Mouse (Mus musculus) embryo, embryonic 11 days (tissue): ENCODE measurements at regions not wholly inside any gene's neighbourhood (a gene's known extent, or its start where the extent isn't known, plus 50 kb on each side); places are given as distances from the start of the nearest gene placed in this dataset.

ENCODE experiments used
- DNase-seq: peaks from one replicate; pipeline ENCODE4 v3.0.0-alpha.2; 2015

- no peak for DNase-seq
These were observed 146.1 kb downstream of the Efcab1 start for GRCm38 (mm10) chr16:15052389-15052923.

DNA sequence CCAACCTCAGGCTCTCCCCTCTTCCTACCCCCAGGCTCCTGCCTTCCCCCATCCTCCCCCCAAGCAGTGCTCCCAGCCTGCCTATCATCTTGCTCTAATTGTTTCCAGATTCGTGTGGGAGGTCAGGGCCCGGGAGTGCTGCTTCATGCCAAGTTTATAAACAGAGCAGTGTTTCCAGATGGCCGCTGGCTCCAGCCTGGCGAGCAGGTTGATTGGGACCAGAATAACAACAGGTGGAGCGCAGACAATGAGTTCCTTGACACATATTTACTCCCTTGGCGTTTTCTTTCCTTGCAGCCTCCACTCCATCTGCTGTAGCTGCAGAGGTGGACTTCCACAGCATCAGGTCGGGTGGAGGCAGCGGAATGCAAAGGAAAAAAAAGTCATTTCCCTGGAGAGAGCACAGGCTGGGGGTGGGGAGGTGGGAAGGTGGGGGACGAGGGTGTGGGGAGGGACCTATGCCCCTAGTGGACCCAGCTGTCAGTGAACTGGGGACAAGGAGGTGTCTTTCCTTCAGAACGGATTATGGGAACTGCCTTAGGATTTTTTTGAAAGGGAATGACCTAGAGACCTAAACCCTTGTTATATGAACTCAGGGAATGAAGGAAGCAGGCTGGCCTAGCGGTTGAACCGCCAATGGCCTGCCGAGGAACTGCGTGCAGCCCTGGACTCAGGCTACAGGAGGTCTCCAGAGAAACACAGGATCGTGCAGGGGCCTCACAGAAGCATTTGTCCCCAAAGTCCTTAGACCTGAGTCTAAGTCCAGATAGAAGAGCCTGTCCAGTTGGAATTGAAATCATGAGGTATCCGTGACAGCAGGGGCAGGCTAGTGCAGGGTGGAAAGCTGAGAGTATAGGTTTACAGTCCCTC, 146.8 kb downstream of the Efcab1 start:
- DNase-seq = peak; percentile 94

DNA sequence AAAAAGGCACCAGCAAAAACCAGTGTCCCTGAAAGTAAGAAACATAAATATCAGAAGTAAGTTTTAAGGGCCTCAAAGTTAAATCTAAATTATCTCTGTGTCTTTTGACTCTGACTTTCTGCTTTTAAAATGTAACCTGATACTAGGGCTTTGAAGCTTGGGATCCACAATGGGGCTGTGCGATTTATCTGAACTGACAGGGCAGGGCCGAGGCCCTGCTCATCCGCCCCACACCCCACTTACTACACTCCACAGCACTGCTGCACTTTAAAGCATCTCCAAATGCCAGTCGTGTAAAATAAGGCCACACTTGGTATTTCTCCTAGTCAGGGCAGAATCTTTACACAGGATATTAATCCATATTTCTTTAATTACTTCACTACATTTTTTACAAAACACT, 147.4 kb downstream of the Efcab1 start:
- DNase-seq = peak; percentile 78

GRCm38 (mm10) chr16:15054306-15055001, 148.0 kb downstream of the Efcab1 start:
- DNase-seq = peak; percentile 37

GRCm38 (mm10) chr16:15055697-15056096, 149.3 kb downstream of the Efcab1 start:
- no peak for DNase-seq

GRCm38 (mm10) chr16:15070485-15070960, 164.1 kb downstream of the Efcab1 start:
- DNase-seq = no peak

DNA sequence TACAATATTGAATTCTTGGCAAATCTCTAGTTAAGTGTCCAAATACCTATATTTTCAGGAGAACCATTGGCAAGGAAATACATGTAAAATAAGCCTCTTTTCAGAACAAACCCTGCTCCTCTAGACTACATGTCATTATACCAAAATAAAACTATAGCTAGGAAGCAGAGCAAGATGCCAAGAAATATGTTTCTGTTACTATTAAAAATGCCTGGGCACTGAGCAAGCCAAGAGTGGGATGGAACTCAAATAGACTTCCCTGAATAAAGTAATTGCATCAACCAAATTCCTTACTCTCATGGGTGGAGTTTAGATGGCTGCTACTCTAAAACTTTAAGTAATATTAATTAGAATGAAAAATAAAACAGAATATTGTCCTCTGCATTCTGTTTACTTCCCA, 168.0 kb downstream of the Efcab1 start:
- DNase-seq = no peak

DNA sequence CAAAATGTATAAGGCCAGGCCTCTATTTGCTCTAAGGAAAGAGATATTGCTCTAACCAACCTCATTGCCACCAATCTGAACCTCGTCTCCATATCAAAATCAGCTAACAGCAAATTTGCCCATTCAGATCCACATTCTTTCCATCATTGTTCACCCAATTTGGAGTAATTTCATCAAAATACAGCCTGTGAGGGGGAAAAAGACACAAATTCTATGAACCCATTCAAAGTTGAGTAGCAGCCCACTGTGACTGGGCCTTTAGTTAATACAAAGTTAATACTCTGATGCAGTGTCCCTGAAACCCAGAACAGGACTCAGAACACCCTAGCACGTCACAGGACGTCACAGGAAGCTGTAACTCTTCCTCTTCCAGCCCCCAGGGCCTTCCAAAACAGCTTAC, 177.3 kb downstream of the Efcab1 start:
- peak; percentile 8 for DNase-seq

GRCm38 (mm10) chr16:15084147-15084752, 177.8 kb downstream of the Efcab1 start:
- no peak for DNase-seq

GRCm38 (mm10) chr16:15084753-15085728, 178.6 kb downstream of the Efcab1 start:
- peak; percentile 86 for DNase-seq

GRCm38 (mm10) chr16:15086556-15086955, 180.2 kb downstream of the Efcab1 start:
- no peak for DNase-seq

DNA sequence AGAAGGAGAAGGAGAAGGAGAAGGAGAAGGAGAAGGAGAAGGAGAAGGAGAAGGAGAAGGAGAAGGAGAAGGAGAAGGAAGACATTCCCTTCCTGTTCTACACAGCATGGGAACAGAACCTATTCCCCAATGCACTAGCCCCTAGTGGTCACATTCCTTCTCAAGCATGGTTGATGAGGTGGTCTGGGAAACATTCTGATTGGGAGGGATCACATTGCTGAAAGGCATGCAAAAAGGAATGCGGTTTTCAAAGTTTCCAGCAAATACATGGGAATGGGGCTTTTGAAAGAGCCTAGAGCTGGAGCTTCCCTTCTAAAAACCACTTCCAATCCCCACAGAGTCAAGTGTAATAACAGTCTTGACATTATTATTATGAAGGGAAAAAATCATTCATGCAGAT, 197.5 kb downstream of the Efcab1 start:
- DNase-seq = no peak

- no peak for DNase-seq
These were observed 200.8 kb downstream of the Efcab1 start for GRCm38 (mm10) chr16:15107234-15107633.

DNA sequence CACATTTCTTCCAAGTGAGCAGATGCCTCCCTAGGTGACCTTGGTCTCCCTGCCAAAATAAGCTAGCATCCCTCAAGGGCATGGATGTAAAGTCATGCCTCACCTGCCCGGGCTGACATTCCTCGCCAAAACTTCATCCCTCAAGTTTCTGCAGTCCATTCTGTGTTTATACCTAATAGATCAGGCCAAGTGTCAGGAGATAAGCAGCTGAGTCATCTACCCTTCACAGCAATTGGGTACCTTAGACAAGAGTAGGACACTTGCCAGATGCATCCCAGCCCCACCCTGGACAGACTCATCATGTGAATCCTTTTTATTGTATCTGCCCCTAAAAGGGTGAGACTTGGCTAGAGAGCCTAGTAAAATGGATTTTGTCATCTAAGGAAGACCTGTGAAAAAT, 204.1 kb upstream of the Gm21897 start:
- DNase-seq = no peak

- peak; percentile 45 for DNase-seq
These were observed 203.2 kb upstream of the Gm21897 start for GRCm38 (mm10) chr16:15113989-15114556.

DNA sequence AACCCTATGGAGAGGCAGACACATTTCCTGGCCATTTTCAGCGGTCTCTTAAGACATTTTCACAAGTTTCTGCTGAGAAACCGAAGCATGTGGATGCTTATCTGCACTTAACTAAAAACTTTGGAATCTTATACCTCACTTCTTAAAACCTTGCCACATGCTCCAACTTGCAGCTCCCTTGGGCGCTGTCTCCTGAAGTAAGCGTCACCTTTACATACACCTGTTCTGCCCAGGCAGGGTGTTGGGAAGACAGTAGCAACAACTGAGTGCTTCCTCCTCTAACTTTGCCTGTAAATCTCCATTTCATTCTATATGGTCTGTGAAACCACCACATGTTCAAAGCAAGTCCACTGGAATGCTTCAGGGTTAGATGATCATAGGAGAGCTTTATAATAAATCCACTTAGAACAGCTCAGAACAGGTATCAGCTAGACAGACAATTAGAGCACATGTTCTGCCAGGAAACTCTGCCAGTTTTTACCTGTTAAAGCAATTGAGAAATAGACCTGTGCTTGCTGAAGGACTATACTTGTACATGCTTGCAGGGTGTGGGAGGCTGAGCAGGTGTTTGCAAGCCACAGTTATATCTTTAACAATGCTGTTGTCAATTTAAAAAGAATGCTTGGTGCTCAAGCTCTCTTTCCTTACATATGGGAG, 202.6 kb upstream of the Gm21897 start:
- no peak for DNase-seq

GRCm38 (mm10) chr16:15115386-15115785, 201.9 kb upstream of the Gm21897 start:
- no peak for DNase-seq

DNA sequence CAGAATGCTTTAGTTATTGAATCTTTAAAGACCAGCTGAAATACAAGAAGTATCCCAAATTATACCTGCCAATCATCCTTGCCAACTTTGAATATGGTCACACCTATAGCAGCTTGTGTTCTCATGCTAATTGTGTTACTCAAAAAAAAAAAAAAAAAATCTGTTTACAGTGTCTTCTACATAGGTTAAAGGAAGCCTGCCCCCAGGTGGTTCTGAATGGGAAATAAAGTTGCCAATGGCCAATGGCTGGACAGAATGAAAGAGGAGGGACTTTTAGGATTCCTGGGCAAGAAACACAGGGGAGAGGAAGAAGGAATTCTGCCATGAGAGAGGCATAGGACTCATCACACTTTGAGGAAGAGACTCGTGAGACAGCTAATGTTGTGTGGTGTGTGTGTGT, 197.5 kb upstream of the Gm21897 start:
- DNase-seq = peak; percentile 39

DNA sequence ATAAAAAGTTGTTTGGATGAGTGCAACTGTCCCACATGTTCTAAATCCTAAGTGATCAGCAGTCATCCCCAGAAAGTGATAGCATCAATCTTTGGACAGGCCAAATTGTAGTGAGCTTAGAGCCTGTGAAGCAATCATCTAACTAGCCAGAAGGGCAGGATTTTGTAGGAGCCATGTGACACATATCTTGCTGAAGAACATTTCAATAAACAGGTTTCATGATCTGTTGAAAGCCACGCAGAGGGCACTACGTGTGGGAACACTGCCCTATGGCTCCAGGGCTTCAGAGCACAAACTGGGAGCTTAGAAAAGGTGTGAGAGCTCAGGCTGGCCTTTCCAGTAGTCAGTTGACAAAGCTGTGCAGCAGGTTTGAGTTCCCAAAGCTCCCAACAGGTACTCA, 188.3 kb upstream of the Gm21897 start:
- no peak for DNase-seq

DNA sequence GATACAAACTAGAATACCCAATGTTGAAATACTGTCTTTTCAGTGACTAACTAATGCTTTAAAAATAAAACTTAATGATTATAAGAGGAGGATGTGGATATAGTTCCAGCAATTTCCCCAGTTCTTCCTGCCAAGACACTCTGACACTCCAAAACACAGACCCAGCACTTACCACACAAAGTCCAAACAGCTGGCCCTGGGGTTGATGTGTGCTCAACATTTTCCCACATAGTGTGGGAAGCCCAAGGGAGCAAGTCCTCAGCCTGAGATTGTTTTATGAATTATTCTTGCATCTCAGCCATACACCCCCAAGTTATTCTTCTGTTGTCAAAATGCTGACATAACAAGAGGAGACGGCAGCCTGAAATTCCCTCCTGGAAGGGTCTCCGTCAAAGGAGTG, 187.5 kb upstream of the Gm21897 start:
- DNase-seq = no peak

GRCm38 (mm10) chr16:15157852-15158251, 159.4 kb upstream of the Gm21897 start:
- DNase-seq = no peak
